Mouse (Mus musculus): Measurements from ENCODE around the gene Gadd45g.

Gadd45g gene

GRCm38 (mm10) chr13:51846301-51846867, at the start of gene Gadd45g:
TSS of gene Gadd45g (plus strand) at chr13:51846678.
- peak; percentile 94 for DNase-seq (ENCODE audit: low read depth, low spot score)

- DNase-seq (ENCODE audit: low read depth, low spot score) = peak; percentile 53
Observed at GRCm38 (mm10) chr13:51797899-51798746, 48.4 kb upstream of the Gadd45g start.

GRCm38 (mm10) chr13:51799735-51800522, 46.5 kb upstream of the Gadd45g start:
- no peak for DNase-seq (ENCODE audit: low read depth, low spot score)

GRCm38 (mm10) chr13:51800921-51801320, 45.6 kb upstream of the Gadd45g start:
- no peak for DNase-seq (ENCODE audit: low read depth, low spot score)

GRCm38 (mm10) chr13:51805634-51806033, 40.8 kb upstream of the Gadd45g start:
- DNase-seq (ENCODE audit: low read depth, low spot score) = no peak

- no peak for DNase-seq (ENCODE audit: low read depth, low spot score)
Observed at GRCm38 (mm10) chr13:51806220-51806619, 40.3 kb upstream of the Gadd45g start.

- no peak for DNase-seq (ENCODE audit: low read depth, low spot score)
Observed at GRCm38 (mm10) chr13:51808141-51808540, 38.3 kb upstream of the Gadd45g start.

GRCm38 (mm10) chr13:51813621-51814615, 32.6 kb upstream of the Gadd45g start:
- DNase-seq (ENCODE audit: low read depth, low spot score) = peak; percentile 37

GRCm38 (mm10) chr13:51814646-51815045, 31.8 kb upstream of the Gadd45g start:
- no peak for DNase-seq (ENCODE audit: low read depth, low spot score)

- DNase-seq (ENCODE audit: low read depth, low spot score) = peak; percentile 84
Observed at GRCm38 (mm10) chr13:51815865-51816504, 30.5 kb upstream of the Gadd45g start.

- no peak for DNase-seq (ENCODE audit: low read depth, low spot score)
Observed at GRCm38 (mm10) chr13:51816559-51817041, 29.9 kb upstream of the Gadd45g start.

- no peak for DNase-seq (ENCODE audit: low read depth, low spot score)
Observed at GRCm38 (mm10) chr13:51818170-51818943, 28.1 kb upstream of the Gadd45g start.

GRCm38 (mm10) chr13:51818944-51819326, 27.5 kb upstream of the Gadd45g start:
- DNase-seq (ENCODE audit: low read depth, low spot score) = no peak

- DNase-seq (ENCODE audit: low read depth, low spot score) = no peak
Observed at GRCm38 (mm10) chr13:51819351-51819750, 27.1 kb upstream of the Gadd45g start.

- DNase-seq (ENCODE audit: low read depth, low spot score) = no peak
Observed at GRCm38 (mm10) chr13:51821988-51822387, 24.5 kb upstream of the Gadd45g start.

GRCm38 (mm10) chr13:51823822-51824495, 22.5 kb upstream of the Gadd45g start:
- DNase-seq (ENCODE audit: low read depth, low spot score) = no peak

- DNase-seq (ENCODE audit: low read depth, low spot score) = peak; percentile 54
Observed at GRCm38 (mm10) chr13:51830744-51831450, 15.6 kb upstream of the Gadd45g start.

- no peak for DNase-seq (ENCODE audit: low read depth, low spot score)
Observed at GRCm38 (mm10) chr13:51832491-51832890, 14.0 kb upstream of the Gadd45g start.

All from A20 (cell line).